Mouse (Mus musculus) Patski (cell line): ENCODE results near the gene Ttc9. TPM values are rescaled to one million over a fixed set of nuclear protein-coding genes. Genes with fewer than 3 reads are reported as not detected.

Experiments
- ATAC-seq: fragments of 100-300 bp; one replicate; pipeline ENCODE4 v1.8.0; 2021
- CTCF ChIA-PET: fragments of 350-600 bp; sonication (Branson Sonifier 250); formaldehyde crosslinking; loops from one replicate; lab custom pipeline; 2022; ENCODE audit warnings: inconsistent platforms; lab: Charles Lee
- POLR2A ChIA-PET: fragments of 350-600 bp; sonication (Branson Sonifier 250); formaldehyde crosslinking; loops from one replicate; lab custom pipeline; 2022; ENCODE audit warnings: antibody characterized with exemption, inconsistent platforms; lab: Charles Lee
- DNase-seq: peaks from one replicate; pipeline ENCODE4 v3.0.0-alpha.2; 2011; ENCODE audit warnings: low read depth, low spot score
- H3K27me3 ChIP-seq: fragments of 371-371 bp; one replicate; pipeline ENCODE4 v1.5.1; 2021
- CTCF ChIP-seq: fragments of 100-300 bp; IDR thresholded peaks from one replicate; pipeline ENCODE4 v1.5.1; 2021
- in situ Hi-C: fragments of 300-500 bp; cut with MboI; formaldehyde crosslinking; loops from 3 replicates; pipeline ENCODE4 v1.11.1; 2018; ENCODE audit warnings: low pct_unique_long_range_greater_than_20kb, mixed read lengths
- polyA plus RNA-seq: library from polyadenylated mRNA; unstranded; gene quantifications from one replicate; pipeline ENCODE4 v1.2.3, GENCODE M21; 2021

The Ttc9 gene
- polyA plus RNA-seq, 1 experiment from 2014 or later, result 28.1 TPM

DNA sequence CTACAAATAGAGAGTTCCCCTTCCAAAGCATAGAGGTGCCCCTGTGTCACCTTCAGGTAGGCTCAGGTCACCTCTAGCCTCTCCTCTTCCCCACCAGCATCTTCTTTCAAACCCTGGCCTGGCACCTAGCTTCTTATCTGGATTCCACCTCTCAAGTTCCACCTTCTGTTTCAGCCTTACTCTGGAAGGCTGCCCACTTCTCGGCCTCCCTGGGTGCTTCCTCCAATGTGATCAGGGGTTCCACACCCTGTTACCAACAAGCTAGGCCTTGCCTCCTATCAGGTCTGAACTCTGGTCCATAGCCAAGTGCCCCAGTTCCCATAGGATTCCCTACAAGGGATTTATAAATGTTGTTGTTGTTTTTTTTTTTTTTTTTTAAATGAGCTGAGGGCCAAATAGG is 26.3 kb downstream of the Ttc9 start:
- DNase-seq (no peak), ATAC-seq (no peak)
- POLR2A ChIA-PET, result interaction anchor here (0.9 kb wide), 1 partner anchor 27 kb away, joined by 3 read pairs; no protein-coding TSS in a partner anchor
- no peak for TF ChIP-seq CTCF
- in situ Hi-C loops, result no loop called here
- CTCF ChIA-PET, result no interaction called here
- H3K27me3 ChIP-seq, result no peaks in the 10 kb centered on the region

DNA sequence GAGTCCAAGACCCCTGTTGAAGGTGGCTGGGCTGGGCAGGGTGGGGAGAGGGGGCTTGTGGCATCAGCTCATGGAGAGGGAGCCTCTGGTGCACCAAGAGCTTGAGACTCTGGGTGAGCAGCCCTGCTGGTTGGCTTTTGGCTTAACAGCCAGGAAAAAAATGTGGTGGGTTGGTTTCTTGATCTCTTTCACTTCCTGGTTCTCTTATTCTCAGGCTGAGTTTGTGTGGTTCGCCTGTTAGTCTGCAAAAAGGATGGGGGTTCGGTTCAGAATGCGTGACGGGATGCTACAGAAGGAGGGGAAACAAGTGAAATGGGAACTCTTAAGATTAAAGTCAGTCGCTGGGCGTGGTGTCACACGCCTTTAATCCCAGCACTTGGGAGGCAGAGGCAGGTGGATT is 27.0 kb downstream of the Ttc9 start:
- H3K27me3 ChIP-seq, result no peaks in the 10 kb centered on the region
- in situ Hi-C loops, result no loop called here
- no peak for TF ChIP-seq CTCF
- no peak for DNase-seq
- POLR2A ChIA-PET, result no interaction called here
- no peak for ATAC-seq
- CTCF ChIA-PET, result no interaction called here

DNA sequence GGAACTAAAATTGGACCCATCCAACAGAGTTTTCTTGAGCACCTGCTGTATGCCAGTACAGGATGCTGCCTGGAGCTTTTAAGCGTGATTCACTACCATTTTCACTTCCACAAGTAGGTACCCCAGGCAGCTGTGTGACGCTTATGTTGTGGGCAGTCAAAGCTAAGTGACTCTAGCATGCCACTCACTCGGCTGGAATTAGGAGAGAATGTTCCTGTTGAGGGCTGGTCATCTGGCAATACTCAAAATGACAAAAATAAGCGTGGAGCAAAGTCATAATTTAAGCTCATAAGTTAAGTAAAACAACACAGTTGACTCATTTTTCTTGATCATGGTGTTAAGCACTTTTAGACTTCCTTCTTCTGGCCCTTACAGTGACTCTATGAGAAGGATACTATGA is 31.0 kb downstream of the Ttc9 start:
- in situ Hi-C loops, result no loop called here
- H3K27me3 ChIP-seq, result no peaks in the 10 kb centered on the region
- TF ChIP-seq CTCF, result no peak
- ChIA-PET CTCF (interaction anchor here (0.7 kb wide), 1 partner anchor 20 kb away, joined by 3 read pairs; no protein-coding TSS in a partner anchor), POLR2A (no interaction called here)
- no peak for ATAC-seq
- no peak for DNase-seq

GRCm38 (mm10) chr12:81663116-81663515 is 32.1 kb downstream of the Ttc9 start:
- H3K27me3 ChIP-seq, result no peaks in the 10 kb centered on the region
- CTCF ChIA-PET, result no interaction called here
- in situ Hi-C loops, result no loop called here
- no peak for DNase-seq
- POLR2A ChIA-PET, result no interaction called here
- ATAC-seq, result no peak
- TF ChIP-seq CTCF, result no peak

- ATAC-seq, result no peak
- no peak for DNase-seq
- POLR2A ChIA-PET, result no interaction called here
- TF ChIP-seq CTCF, result no peak
- no peaks in the 10 kb centered on the region for H3K27me3 ChIP-seq
- CTCF ChIA-PET, result no interaction called here
- in situ Hi-C loops, result no loop called here
Measured at GRCm38 (mm10) chr12:81663906-81664305, 32.9 kb downstream of the Ttc9 start.

DNA sequence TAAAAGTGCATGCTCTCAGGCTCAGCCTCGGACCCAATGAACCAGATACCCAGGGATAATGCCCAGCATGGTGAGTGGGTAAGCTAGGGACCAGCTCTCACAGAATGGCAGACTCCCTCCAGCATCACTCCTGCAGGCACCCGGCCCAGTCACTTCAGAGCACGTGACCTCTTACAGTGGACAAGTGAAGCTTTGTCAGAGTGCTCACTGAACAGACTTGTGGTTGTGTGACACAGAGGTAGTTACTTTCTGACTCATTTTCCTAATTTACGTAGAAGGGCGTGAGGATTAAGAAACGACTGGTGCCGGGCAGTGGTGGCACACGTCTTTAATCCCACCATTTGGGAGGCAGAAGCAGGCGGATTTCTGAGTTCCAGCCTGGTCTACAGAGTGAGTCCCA is 37.4 kb downstream of the Ttc9 start:
- no peak for DNase-seq
- H3K27me3 ChIP-seq, result no peaks in the 10 kb centered on the region
- in situ Hi-C loops, result no loop called here
- POLR2A ChIA-PET, result no interaction called here
- no peak for ATAC-seq
- CTCF ChIA-PET, result no interaction called here
- no peak for TF ChIP-seq CTCF

DNA sequence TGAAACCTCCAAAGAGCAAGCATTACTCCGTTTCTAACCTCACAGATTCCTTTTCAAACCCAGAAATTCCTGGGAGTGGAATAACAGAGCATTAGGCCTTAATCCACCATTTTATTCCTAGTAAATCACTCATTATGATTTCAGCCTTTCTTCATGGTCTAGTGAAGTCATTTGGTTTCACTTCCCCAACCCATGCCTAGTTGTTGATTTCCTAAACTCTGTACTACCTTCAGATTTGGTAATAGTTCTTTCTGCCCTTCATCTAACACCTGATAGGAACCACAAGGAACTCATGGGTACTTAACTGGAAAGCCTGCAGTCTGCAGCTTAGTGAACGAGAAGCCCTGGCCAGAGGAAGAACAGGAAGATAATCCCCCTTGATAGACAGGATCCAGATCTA is 44.5 kb downstream of the Ttc9 start:
- H3K27me3 ChIP-seq, result no peaks in the 10 kb centered on the region
- ATAC-seq (peak; percentile 57), DNase-seq (peak; percentile 72)
- no peak for TF ChIP-seq CTCF
- CTCF ChIA-PET, result interaction anchor here (1.0 to 1.7 kb wide), 2 partner anchors 9 to 30 kb away, joined by 3 to 4 read pairs; no protein-coding TSS in a partner anchor
- in situ Hi-C loops, result no loop called here
- POLR2A ChIA-PET, result interaction anchor here (0.6 kb wide), 1 partner anchor 408 kb away, joined by 5 read pairs; no protein-coding TSS in a partner anchor

- in situ Hi-C loops, result no loop called here
- no peaks in the 10 kb centered on the region for H3K27me3 ChIP-seq
- DNase-seq, result peak; percentile 53
- no peak for TF ChIP-seq CTCF
- CTCF ChIA-PET, result interaction anchor here (1.8 kb wide), 1 partner anchor 19 kb away, joined by 4 read pairs; no protein-coding TSS in a partner anchor
- peak; percentile 70 for ATAC-seq
- POLR2A ChIA-PET, result no interaction called here
Measured at GRCm38 (mm10) chr12:81679807-81680529, 48.9 kb downstream of the Ttc9 start.

DNA sequence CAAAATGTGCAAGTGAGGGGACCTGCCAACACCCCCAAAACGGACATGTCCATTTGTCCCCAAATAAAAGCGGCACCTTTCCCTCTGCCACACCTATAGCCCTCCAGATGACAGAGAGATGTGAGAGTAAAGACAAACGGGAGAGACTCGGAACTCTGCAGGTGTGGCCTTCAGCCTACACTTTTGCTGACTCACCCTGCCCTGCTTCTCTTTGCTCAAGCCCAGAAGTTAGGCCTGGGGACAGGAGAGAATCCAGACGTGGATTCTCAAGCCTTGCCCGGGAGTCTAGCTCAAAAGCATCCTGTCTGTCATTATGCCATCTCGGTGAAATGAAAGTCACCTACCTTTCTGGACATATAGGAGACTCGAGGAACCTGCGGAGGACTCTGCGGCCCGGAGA is 52.3 kb downstream of the Ttc9 start:
- TF ChIP-seq CTCF, result no peak
- no peaks in the 10 kb centered on the region for H3K27me3 ChIP-seq
- in situ Hi-C loops, result no loop called here
- CTCF ChIA-PET, result no interaction called here
- ATAC-seq, result no peak
- no peak for DNase-seq
- POLR2A ChIA-PET, result interaction anchor here (0.6 kb wide), 1 partner anchor 11 kb away, joined by 3 read pairs; no protein-coding TSS in a partner anchor

DNA sequence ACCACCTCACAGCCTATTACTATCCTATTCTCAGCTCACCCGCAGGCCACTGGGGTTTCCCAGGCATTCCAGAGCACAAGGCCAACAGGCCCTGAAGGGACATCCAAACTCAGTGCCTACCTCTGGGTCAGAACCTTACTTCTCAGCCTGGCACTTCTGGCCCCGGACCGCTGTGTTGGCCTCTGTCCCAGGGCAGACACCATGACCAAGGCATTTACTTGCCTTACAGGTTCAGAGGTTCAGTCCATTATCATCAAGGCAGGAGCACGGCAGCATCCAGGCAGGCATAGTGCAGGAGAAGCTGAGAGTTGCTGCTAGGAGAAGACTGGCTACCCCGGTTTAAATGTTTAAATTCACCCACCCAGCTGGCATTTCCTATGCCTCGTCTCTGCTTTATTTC is 53.0 kb downstream of the Ttc9 start:
- in situ Hi-C loops, result no loop called here
- TF ChIP-seq CTCF, result no peak
- ChIA-PET POLR2A (interaction anchor here (0.6 kb wide), 1 partner anchor 12 kb away, joined by 3 read pairs; no protein-coding TSS in a partner anchor), CTCF (interaction anchor here (1.1 kb wide), 1 partner anchor 9 kb away, joined by 3 read pairs; no protein-coding TSS in a partner anchor)
- no peak for ATAC-seq
- no peak for DNase-seq
- no peaks in the 10 kb centered on the region for H3K27me3 ChIP-seq

DNA sequence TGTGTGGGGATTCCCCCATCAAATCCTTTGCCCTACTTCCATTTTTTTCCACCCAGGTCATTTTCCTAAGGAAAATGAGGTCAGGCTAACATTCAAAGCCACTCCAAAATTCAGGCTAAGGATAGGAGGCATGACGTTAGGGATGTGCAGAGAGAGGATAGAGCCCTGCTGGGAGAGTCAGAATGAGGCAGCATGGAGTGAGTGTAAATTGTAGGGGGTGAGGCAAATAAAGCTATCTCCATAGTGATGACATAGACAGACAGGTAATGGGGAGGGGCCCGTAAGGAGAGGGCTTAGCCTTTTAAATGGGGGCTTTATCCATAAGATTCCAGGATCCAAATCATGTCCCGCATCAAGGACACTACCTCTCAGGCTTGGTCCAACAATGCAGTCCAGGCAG is 54.9 kb downstream of the Ttc9 start:
- POLR2A ChIA-PET, result no interaction called here
- in situ Hi-C loops, result no loop called here
- no peaks in the 10 kb centered on the region for H3K27me3 ChIP-seq
- CTCF ChIA-PET, result no interaction called here
- DNase-seq, result no peak
- no peak for ATAC-seq
- TF ChIP-seq CTCF, result no peak
